Mouse (Mus musculus) erythroblast, embryonic 14.5 days (primary cell): ENCODE results near the gene Samd4.

ENCODE experiments used
- GATA1 ChIP-seq: IDR thresholded peaks from 2 replicates; pipeline ENCODE4 v1.6.1; 2012; ENCODE audit warnings: low read length, inconsistent platforms, mixed read lengths
- TAL1 ChIP-seq: IDR thresholded peaks from 3 replicates; pipeline ENCODE4 v1.6.1; 2012; ENCODE audit warnings: low read length, inconsistent platforms, mixed read lengths

- TF ChIP-seq TAL1 (no peak), GATA1 (no peak)
Measured at GRCm38 (mm10) chr14:47087669-47088250, 205.1 kb downstream of the Samd4 start.
